ENCODE assay signal across 8 mouse cellular contexts in genomic region chr5:137628498-137629305, GRCm38 (mm10). TPM values are rescaled to one million over a fixed set of nuclear protein-coding genes. Genes with fewer than 3 reads are reported as not detected.
DNase-seq lines count a peak whose midpoint lies in the region; ATAC-seq lines count a peak whose summit lies in the region.

Gene Fbxo24, minus strand, starts transcription at chr5:137629002.
Gene Lrch4, plus strand, starts transcription at chr5:137629121.
Gene Gm20605, plus strand, starts transcription at chr5:137629175.

- H3K4me3 ChIP-seq in hindbrain, embryonic 16.5 days (ENCODE audit: low read length), result peak within 1 kb of the TSS; percentile 99
- H3K4me3 ChIP-seq in macrophage (ENCODE audit: inconsistent target), result peak within 1 kb of the TSS; percentile 98

- peak; percentile 99 for DNase-seq in WW6 (ENCODE audit: low read depth, low spot score)
- peak; percentile 96 to 99 for DNase-seq in cerebellum, postnatal 4 days (ENCODE audit: low spot score in 2 of 2)
- peak; percentile 99 for DNase-seq in gastrocnemius, adult 18-20 months (ENCODE audit: low spot score)
- peak; percentile 99 for DNase-seq in left cerebral cortex, adult 18-20 months (ENCODE audit: low spot score in 2 of 2)
- peak; percentile 100 for DNase-seq in right cerebral cortex, adult 18-20 months
- peak; percentile 95 for DNase-seq in urinary bladder, postnatal 10 days (ENCODE audit: low spot score)

- peak within 1 kb of the TSS; percentile 92 for H3K9ac ChIP-seq in hindbrain, embryonic 16.5 days (ENCODE audit: low read depth, low read length)

- H3K79me2 ChIP-seq in macrophage (ENCODE audit: inconsistent target), result peaks cover 39% of the 10 kb centered on the region

- no peaks in the 10 kb centered on the region; the same call in 1 of the 2 replicates for H3K36me3 ChIP-seq in hindbrain, embryonic 16.5 days (ENCODE audit: control insufficient read depth, insufficient read depth, low read length)
- H3K36me3 ChIP-seq in macrophage (ENCODE audit: inconsistent target), result peaks cover 8% of the 10 kb centered on the region

- H3K4me1 ChIP-seq in hindbrain, embryonic 16.5 days (ENCODE audit: control insufficient read depth, insufficient read depth, low read depth, low read length), result peaks cover 29% of the 10 kb centered on the region

- no peaks in the 10 kb centered on the region for H3K9me3 ChIP-seq in hindbrain, embryonic 16.5 days (ENCODE audit: control insufficient read depth, low read length)

- H3K27ac ChIP-seq in hindbrain, embryonic 16.5 days (ENCODE audit: low read depth, low read length), result peak within 1 kb of the TSS; percentile 92
- H3K27ac ChIP-seq in macrophage, result peak within 1 kb of the TSS; percentile 100

- peak; percentile 99 for ATAC-seq in hindbrain, embryonic 16.5 days

- under 1% methylated on average over 44 of the region's 46 CpGs for WGBS in hindbrain, embryonic 16.5 days
- WGBS in macrophage (ENCODE audit: missing documents), result 3% methylated on average over 42 of the region's 46 CpGs

- no peaks in the 10 kb centered on the region for H3K27me3 ChIP-seq in hindbrain, embryonic 16.5 days (replicated peaks; ENCODE audit: control insufficient read depth, insufficient read depth, low read length)

- peak within 1 kb of the TSS; percentile 97 for H3K4me2 ChIP-seq in hindbrain, embryonic 16.5 days (ENCODE audit: low read length)

RNA-seq across cellular contexts. Expression of gene Fbxo24, which starts in this region (rescaled TPM):
- under 1 TPM in 1 of 2 experiments, not detected in 1; 0.21 TPM for total RNA-seq in gastrocnemius, adult 18-20 months (2021)
- polyA plus RNA-seq in hindbrain, embryonic 16.5 days (2015; fragmentation: Nextera tagmentation; extraction: Ambion mirVana), result not detected in 2 replicates
- total RNA-seq in left cerebral cortex, adult 18-20 months (2021), result under 1 TPM; 0.21 to 0.45 TPM
- total RNA-seq in macrophage (2018; cell fraction: chromatin; rRNA removed), result under 1 TPM in 16 of 26 experiments, not detected in 10; 0.21 to 0.96 (median 0.40) TPM
- total RNA-seq in macrophage (2018; cell fraction: cytosol; rRNA removed), result under 1 TPM in 9 of 26 experiments, not detected in 17; 0.03 to 0.16 (median 0.09) TPM
- total RNA-seq in macrophage (2018; cell fraction: nucleus; rRNA removed), result under 1 TPM in 12 of 26 experiments, not detected in 14; 0.22 to 0.54 (median 0.39) TPM
- 0.09 TPM in 1 of 3 replicates, not detected in the others for polyA plus RNA-seq in macrophage (2018)

RNA-seq across cellular contexts. Expression of gene Lrch4, which starts in this region (rescaled TPM):
- 10 to 100 TPM; 15.0 to 18.0 TPM for total RNA-seq in gastrocnemius, adult 18-20 months (2021)
- polyA plus RNA-seq in hindbrain, embryonic 16.5 days (2015; fragmentation: Nextera tagmentation; extraction: Ambion mirVana), result 14.9 and 21.6 TPM in 2 replicates
- total RNA-seq in left cerebral cortex, adult 18-20 months (2021), result 10 to 100 TPM; 13.8 to 14.3 TPM
- 100 to 1,000 TPM; 167 to 732 (median 499) TPM for total RNA-seq in macrophage (2018; cell fraction: chromatin; rRNA removed)
- total RNA-seq in macrophage (2018; cell fraction: cytosol; rRNA removed), result 100 to 1,000 TPM in 19 of 26 experiments, 10 to 100 TPM in 7; 63.8 to 148 (median 112) TPM
- total RNA-seq in macrophage (2018; cell fraction: nucleus; rRNA removed), result 100 to 1,000 TPM; 111 to 438 (median 231) TPM
- polyA plus RNA-seq in macrophage (2018), result 51.6 to 108 TPM (median 60.3 TPM) in 3 replicates

RNA-seq across cellular contexts. Expression of gene Gm20605, which starts in this region (rescaled TPM):
- 1 to 10 TPM; 1.0 to 2.2 TPM for total RNA-seq in gastrocnemius, adult 18-20 months (2021)
- polyA plus RNA-seq in hindbrain, embryonic 16.5 days (2015; fragmentation: Nextera tagmentation; extraction: Ambion mirVana), result 7.4 and 7.6 TPM in 2 replicates
- total RNA-seq in left cerebral cortex, adult 18-20 months (2021), result 10 to 100 TPM in 1 of 2 experiments, 1 to 10 TPM in 1; 9.7 to 10.1 TPM
- 100 to 1,000 TPM in 18 of 26 experiments, 10 to 100 TPM in 8; 40.1 to 196 (median 131) TPM for total RNA-seq in macrophage (2018; cell fraction: chromatin; rRNA removed)
- 10 to 100 TPM in 5 of 26 experiments, 1 to 10 TPM in 18, under 1 TPM in 3; 0.65 to 15.9 (median 4.3) TPM for total RNA-seq in macrophage (2018; cell fraction: cytosol; rRNA removed)
- total RNA-seq in macrophage (2018; cell fraction: nucleus; rRNA removed), result 100 to 1,000 TPM in 8 of 26 experiments, 10 to 100 TPM in 18; 27.9 to 148 (median 83.5) TPM
- polyA plus RNA-seq in macrophage (2018), result 4.9 to 17.8 TPM (median 5.5 TPM) in 3 replicates

Comparison
In these comparisons a context has a peak if more than half of its experiments do, and no peak if none do; other contexts are left out.
1. Peak in every context shown above with its lines: DNase-seq, ATAC-seq, H3K4me3 ChIP-seq and H3K27ac ChIP-seq.